Mouse (Mus musculus): ENCODE data around the gene Scamp3.
"Not testable (repeated sequence)": the region's sequence is repeated elsewhere in the genome, so short reads cannot be mapped to it uniquely, and the experiment has no call there.

Gene Scamp3

GRCm38 (mm10) chr3:89177242-89178106 is at the start of gene Scamp3:
TSS of gene Scamp3 (plus strand) at chr3:89177473.
- peak; percentile 81 for DNase-seq (ENCODE audit: low read depth, low spot score)

- no peak for DNase-seq (ENCODE audit: low read depth, low spot score)
These were observed 47.4 kb upstream of the Scamp3 start for GRCm38 (mm10) chr3:89129908-89130307.

- no peak for DNase-seq (ENCODE audit: low read depth, low spot score)
These were observed 45.5 kb upstream of the Scamp3 start for GRCm38 (mm10) chr3:89131816-89132215.

GRCm38 (mm10) chr3:89132285-89133062 is 44.8 kb upstream of the Scamp3 start:
- DNase-seq (ENCODE audit: low read depth, low spot score) = peak; percentile 67

- no peak for DNase-seq (ENCODE audit: low read depth, low spot score)
These were observed 44.2 kb upstream of the Scamp3 start for GRCm38 (mm10) chr3:89133063-89133450.

- DNase-seq (ENCODE audit: low read depth, low spot score) = peak; percentile 42
These were observed 43.5 kb upstream of the Scamp3 start for GRCm38 (mm10) chr3:89133752-89134151.

GRCm38 (mm10) chr3:89135958-89136357 is 41.3 kb upstream of the Scamp3 start, which contains the start of gene Pklr:
TSS of gene Pklr (plus strand) at chr3:89136142.
- peak; percentile 49 for DNase-seq (ENCODE audit: low read depth, low spot score)

- peak; percentile 52 for DNase-seq (ENCODE audit: low read depth, low spot score)
These were observed 40.9 kb upstream of the Scamp3 start for GRCm38 (mm10) chr3:89136365-89136764.

- no peak for DNase-seq (ENCODE audit: low read depth, low spot score)
These were observed 32.5 kb upstream of the Scamp3 start for GRCm38 (mm10) chr3:89144821-89145220.

GRCm38 (mm10) chr3:89145566-89145965 is 31.7 kb upstream of the Scamp3 start:
- no peak for DNase-seq (ENCODE audit: low read depth, low spot score)

GRCm38 (mm10) chr3:89147101-89147978 is 29.9 kb upstream of the Scamp3 start:
- peak; percentile 60 for DNase-seq (ENCODE audit: low read depth, low spot score)

GRCm38 (mm10) chr3:89147979-89148311 is 29.3 kb upstream of the Scamp3 start:
- no peak for DNase-seq (ENCODE audit: low read depth, low spot score)

GRCm38 (mm10) chr3:89148567-89148966 is 28.7 kb upstream of the Scamp3 start:
- DNase-seq (ENCODE audit: low read depth, low spot score) = no peak

GRCm38 (mm10) chr3:89152084-89152835 is 25.0 kb upstream of the Scamp3 start:
- DNase-seq (ENCODE audit: low read depth, low spot score) = no peak

- DNase-seq (ENCODE audit: low read depth, low spot score) = no peak
These were observed 20.3 kb upstream of the Scamp3 start for GRCm38 (mm10) chr3:89156951-89157350.

- DNase-seq (ENCODE audit: low read depth, low spot score) = no peak
These were observed 18.6 kb upstream of the Scamp3 start for GRCm38 (mm10) chr3:89158651-89159050.

GRCm38 (mm10) chr3:89159211-89159610 is 18.1 kb upstream of the Scamp3 start:
- DNase-seq (ENCODE audit: low read depth, low spot score) = no peak

GRCm38 (mm10) chr3:89159616-89160344 is 17.5 kb upstream of the Scamp3 start, which contains the start of gene Hcn3:
TSS of gene Hcn3 (minus strand) at chr3:89160196.
- DNase-seq (ENCODE audit: low read depth, low spot score) = no peak

GRCm38 (mm10) chr3:89161207-89161606 is 16.1 kb upstream of the Scamp3 start:
- not testable (repeated sequence) for DNase-seq (ENCODE audit: low read depth, low spot score)

- DNase-seq (ENCODE audit: low read depth, low spot score) = no peak
These were observed 15.5 kb upstream of the Scamp3 start for GRCm38 (mm10) chr3:89161786-89162185.

Data from c-Kit-negative CD71-positive TER-119-positive erythroid progenitor cells, embryonic 14.5 days (primary cell).